Mouse (Mus musculus): Measurements from ENCODE around the gene Adk. TPM values are rescaled to one million over a fixed set of nuclear protein-coding genes. Genes with fewer than 3 reads are reported as not detected.
A peak's percentile ranks its signal among the peaks of the same experiment; 100 is the strongest.

The Adk gene
- polyA plus RNA-seq, 1 experiment = 22.4 TPM

DNA sequence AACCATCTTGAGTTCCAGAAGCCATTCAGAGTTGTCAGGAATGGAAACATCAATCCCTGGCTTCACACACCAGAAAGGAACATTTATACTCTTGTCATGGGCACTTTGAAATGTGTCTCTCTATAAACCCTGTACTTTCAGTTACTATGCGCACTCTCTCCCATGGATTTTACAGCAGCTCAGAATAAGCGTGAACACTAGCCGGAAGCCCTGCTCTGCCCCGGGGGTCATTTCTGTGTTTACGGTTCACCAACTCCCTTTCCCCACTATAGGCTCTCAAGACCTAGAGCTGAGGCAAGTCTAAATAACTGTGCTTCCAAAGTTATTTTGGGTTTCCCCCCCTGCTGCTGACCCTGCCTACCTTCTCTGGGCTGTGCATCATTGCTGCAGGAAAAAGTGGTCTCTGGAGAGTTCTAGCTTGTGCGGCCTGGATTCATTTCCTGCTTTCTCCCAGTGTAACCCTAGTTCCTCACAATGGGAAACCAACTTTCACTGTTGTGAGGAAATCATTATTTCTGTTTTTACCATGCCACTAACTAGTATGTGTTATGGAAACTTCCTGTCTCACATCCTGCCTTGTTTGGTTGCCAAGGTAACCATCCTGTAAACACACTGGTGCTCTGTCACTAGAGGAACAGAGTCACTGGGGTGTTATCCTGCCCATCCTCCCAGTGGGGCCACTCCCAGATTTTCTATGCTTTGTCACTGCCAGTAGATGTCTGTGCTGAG lies 20.4 kb upstream of the Adk start:
- no peak overlapping the region for H3K4me3 ChIP-seq (ENCODE audit: control insufficient read depth, low read depth, low read length)
- H3K27ac ChIP-seq (ENCODE audit: control insufficient read depth, insufficient read depth, low read depth, low read length) = no peak overlapping the region
- no peaks in the 10 kb centered on the region for H3K27me3 ChIP-seq (ENCODE audit: control insufficient read depth, insufficient read depth, low read length)
- TF ChIP-seq POLR2A (IDR thresholded peaks at IDR 0.05; ENCODE audit: control insufficient read depth, low read depth, low read length) = no peak
- TF ChIP-seq CTCF (IDR thresholded peaks at IDR 0.05; ENCODE audit: control insufficient read depth, insufficient read depth, insufficient replicate concordance, low read depth, low read length) = no peak
- H3K4me1 ChIP-seq (ENCODE audit: control insufficient read depth, insufficient read depth, low read length) = no peaks in the 10 kb centered on the region; the same call in 1 of the 2 replicates
- H3K36me3 ChIP-seq (ENCODE audit: control insufficient read depth, insufficient read depth, low read length) = peaks cover 2% of the 10 kb centered on the region; the same call in 1 of the 2 replicates

DNA sequence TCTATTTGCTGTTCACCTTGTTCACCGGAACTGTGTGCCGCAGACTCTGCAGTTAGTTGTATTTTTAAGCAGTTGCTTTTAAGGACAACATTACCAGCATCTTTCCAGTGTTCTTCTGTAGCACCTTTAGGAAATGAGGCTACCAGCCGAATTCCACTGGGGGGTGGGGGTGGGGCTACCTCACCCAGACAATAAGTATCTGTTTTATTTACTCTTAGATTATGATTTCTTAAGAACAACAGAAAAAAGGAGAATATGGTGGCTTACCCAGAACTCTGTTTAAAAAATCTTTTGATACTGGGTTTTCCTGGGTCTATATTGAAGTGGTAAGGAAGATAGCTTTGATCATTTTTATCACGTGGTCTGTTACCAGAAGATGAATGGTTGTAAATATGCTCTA lies 18.1 kb upstream of the Adk start:
- no peak overlapping the region for H3K27ac ChIP-seq (ENCODE audit: control insufficient read depth, insufficient read depth, low read depth, low read length)
- H3K4me3 ChIP-seq (ENCODE audit: control insufficient read depth, low read depth, low read length) = no peak overlapping the region
- no peaks in the 10 kb centered on the region for H3K27me3 ChIP-seq (ENCODE audit: control insufficient read depth, insufficient read depth, low read length)
- no peaks in the 10 kb centered on the region for H3K4me1 ChIP-seq (ENCODE audit: control insufficient read depth, insufficient read depth, low read length)
- H3K36me3 ChIP-seq (ENCODE audit: control insufficient read depth, insufficient read depth, low read length) = peaks cover 1% of the 10 kb centered on the region; the same call in 1 of the 2 replicates
- TF ChIP-seq POLR2A (IDR thresholded peaks at IDR 0.05; ENCODE audit: control insufficient read depth, low read depth, low read length) = no peak
- no peak for TF ChIP-seq CTCF (IDR thresholded peaks at IDR 0.05; ENCODE audit: control insufficient read depth, insufficient read depth, insufficient replicate concordance, low read depth, low read length)

DNA sequence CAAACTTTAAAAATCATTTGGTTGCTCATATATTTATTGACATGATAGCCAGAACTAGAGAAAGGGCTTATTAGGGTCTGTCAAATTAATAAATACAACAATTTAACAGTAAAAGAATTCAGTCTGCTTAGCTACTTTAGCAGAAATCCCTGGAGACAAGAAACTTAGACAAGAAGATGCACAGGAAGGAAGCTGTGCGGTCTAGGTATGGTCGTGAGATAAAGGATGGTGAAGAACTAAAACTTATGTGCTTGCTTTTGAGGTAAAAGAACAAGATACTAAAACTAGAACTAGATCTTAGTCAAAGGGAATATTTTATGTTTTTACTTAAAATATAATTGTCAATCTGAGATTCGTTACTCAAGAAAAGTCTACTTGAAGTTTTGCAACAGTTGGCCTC lies 17.6 kb upstream of the Adk start:
- no peak overlapping the region for H3K27ac ChIP-seq (ENCODE audit: control insufficient read depth, insufficient read depth, low read depth, low read length)
- H3K36me3 ChIP-seq (ENCODE audit: control insufficient read depth, insufficient read depth, low read length) = peaks cover 1% of the 10 kb centered on the region; the same call in 1 of the 2 replicates
- no peak overlapping the region for H3K4me3 ChIP-seq (ENCODE audit: control insufficient read depth, low read depth, low read length)
- H3K4me1 ChIP-seq (ENCODE audit: control insufficient read depth, insufficient read depth, low read length) = no peaks in the 10 kb centered on the region
- H3K27me3 ChIP-seq (ENCODE audit: control insufficient read depth, insufficient read depth, low read length) = no peaks in the 10 kb centered on the region
- TF ChIP-seq CTCF (IDR thresholded peaks at IDR 0.05; ENCODE audit: control insufficient read depth, insufficient read depth, insufficient replicate concordance, low read depth, low read length) = no peak
- no peak for TF ChIP-seq POLR2A (IDR thresholded peaks at IDR 0.05; ENCODE audit: control insufficient read depth, low read depth, low read length)

DNA sequence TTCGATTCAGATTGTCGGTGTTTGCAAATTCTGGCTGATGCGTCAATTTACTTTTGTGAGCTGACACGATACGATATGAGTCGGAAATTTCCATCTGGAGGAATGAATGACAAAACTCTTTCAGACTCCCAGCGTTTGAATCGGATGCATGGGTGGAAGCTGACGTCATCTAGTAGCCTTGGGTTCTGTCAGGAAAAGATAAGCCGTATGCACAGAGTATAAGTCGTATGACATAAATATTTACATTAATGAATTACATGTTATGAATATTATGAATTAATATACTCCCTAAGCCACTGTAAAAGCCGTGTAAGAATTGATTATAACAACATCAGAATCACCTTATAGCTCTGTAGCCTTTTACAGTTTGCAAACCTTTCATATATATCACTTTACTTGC lies 13.3 kb upstream of the Adk start:
- TF ChIP-seq POLR2A (IDR thresholded peaks at IDR 0.05; ENCODE audit: control insufficient read depth, low read depth, low read length) (no peak), CTCF (IDR thresholded peaks at IDR 0.05; ENCODE audit: control insufficient read depth, insufficient read depth, insufficient replicate concordance, low read depth, low read length) (no peak)
- H3K27me3 ChIP-seq (ENCODE audit: control insufficient read depth, insufficient read depth, low read length) = no peaks in the 10 kb centered on the region
- H3K4me3 ChIP-seq (ENCODE audit: control insufficient read depth, low read depth, low read length) = no peak overlapping the region
- H3K27ac ChIP-seq (ENCODE audit: control insufficient read depth, insufficient read depth, low read depth, low read length) = no peak overlapping the region
- H3K36me3 ChIP-seq (ENCODE audit: control insufficient read depth, insufficient read depth, low read length) = peaks cover 1% of the 10 kb centered on the region
- H3K4me1 ChIP-seq (ENCODE audit: control insufficient read depth, insufficient read depth, low read length) = no peaks in the 10 kb centered on the region

DNA sequence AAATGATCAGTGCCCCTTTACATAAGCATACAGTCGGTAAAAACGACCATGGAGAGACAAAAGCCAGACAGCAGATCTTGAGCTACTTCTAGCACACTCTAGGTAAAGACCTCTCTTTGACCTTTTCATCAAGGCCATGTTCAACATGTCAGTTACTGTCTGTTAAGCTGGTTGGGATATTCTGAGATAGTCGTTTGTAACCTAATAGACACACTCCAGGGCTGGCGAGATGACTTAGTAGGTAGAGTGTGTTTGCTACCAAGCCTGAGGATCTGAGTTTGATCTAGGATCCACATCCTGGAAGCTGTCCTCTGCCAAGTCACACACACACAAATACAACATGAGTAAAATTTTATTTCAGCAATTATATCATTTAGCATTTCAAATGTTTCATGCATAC lies 12.8 kb upstream of the Adk start:
- Histone ChIP-seq H3K4me3 (ENCODE audit: control insufficient read depth, low read depth, low read length) (no peak overlapping the region), H3K4me1 (ENCODE audit: control insufficient read depth, insufficient read depth, low read length) (no peaks in the 10 kb centered on the region), H3K27ac (ENCODE audit: control insufficient read depth, insufficient read depth, low read depth, low read length) (no peak overlapping the region), H3K27me3 (ENCODE audit: control insufficient read depth, insufficient read depth, low read length) (no peaks in the 10 kb centered on the region), H3K36me3 (ENCODE audit: control insufficient read depth, insufficient read depth, low read length) (peaks cover 1% of the 10 kb centered on the region)
- TF ChIP-seq CTCF (IDR thresholded peaks at IDR 0.05; ENCODE audit: control insufficient read depth, insufficient read depth, insufficient replicate concordance, low read depth, low read length) = no peak
- TF ChIP-seq POLR2A (IDR thresholded peaks at IDR 0.05; ENCODE audit: control insufficient read depth, low read depth, low read length) = no peak

DNA sequence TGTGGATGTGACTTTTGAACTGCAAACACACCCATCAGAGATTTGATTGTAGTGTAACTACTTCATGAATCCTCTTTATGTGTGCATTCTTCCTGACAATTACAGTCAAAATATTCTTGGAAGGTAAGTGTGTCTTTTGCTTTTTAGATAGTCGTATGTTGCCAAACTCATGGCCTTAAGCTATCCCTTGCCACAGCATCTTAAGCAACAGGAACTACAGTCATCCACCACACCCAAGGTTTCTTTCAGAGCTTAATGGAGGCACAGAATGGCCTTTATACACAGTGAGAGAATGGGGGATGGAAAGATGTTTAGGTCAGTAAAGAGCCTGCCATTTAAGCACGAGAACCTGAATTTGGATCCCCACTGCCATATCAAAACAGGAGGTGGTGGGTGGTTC lies 4.5 kb upstream of the Adk start:
- no peaks in the 10 kb centered on the region for H3K36me3 ChIP-seq (ENCODE audit: control insufficient read depth, insufficient read depth, low read length)
- H3K4me1 ChIP-seq (ENCODE audit: control insufficient read depth, insufficient read depth, low read length) = peaks cover 1% of the 10 kb centered on the region; the same call in 1 of the 2 replicates
- no peak overlapping the region for H3K27ac ChIP-seq (ENCODE audit: control insufficient read depth, insufficient read depth, low read depth, low read length)
- TF ChIP-seq POLR2A (IDR thresholded peaks at IDR 0.05; ENCODE audit: control insufficient read depth, low read depth, low read length) (no peak), CTCF (IDR thresholded peaks at IDR 0.05; ENCODE audit: control insufficient read depth, insufficient read depth, insufficient replicate concordance, low read depth, low read length) (no peak)
- no peaks in the 10 kb centered on the region for H3K27me3 ChIP-seq (ENCODE audit: control insufficient read depth, insufficient read depth, low read length)
- no peak overlapping the region for H3K4me3 ChIP-seq (ENCODE audit: control insufficient read depth, low read depth, low read length)

DNA sequence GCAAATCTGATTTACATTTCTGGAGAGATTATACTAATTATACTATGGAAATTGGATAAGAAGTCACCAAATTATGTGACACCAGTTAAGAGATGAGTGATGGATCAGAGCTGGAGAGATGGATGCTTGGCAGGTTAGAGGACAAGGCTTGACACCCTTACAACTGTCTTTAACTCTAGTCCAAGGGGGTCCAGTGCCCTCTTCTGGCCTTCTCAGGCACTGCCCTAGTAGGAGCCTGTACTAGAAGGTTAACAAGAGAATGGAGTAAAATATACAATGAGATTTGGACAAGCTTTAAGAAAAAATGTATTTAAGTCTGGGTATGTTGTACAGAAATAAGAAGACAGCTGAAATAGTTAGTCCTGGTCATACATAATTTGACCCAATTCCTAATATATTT lies 3.5 kb upstream of the Adk start:
- no peak overlapping the region for H3K4me3 ChIP-seq (ENCODE audit: control insufficient read depth, low read depth, low read length)
- no peak overlapping the region for H3K27ac ChIP-seq (ENCODE audit: control insufficient read depth, insufficient read depth, low read depth, low read length)
- H3K36me3 ChIP-seq (ENCODE audit: control insufficient read depth, insufficient read depth, low read length) = no peaks in the 10 kb centered on the region
- H3K27me3 ChIP-seq (ENCODE audit: control insufficient read depth, insufficient read depth, low read length) = no peaks in the 10 kb centered on the region
- H3K4me1 ChIP-seq (ENCODE audit: control insufficient read depth, insufficient read depth, low read length) = peaks cover 4% of the 10 kb centered on the region; the same call in 1 of the 2 replicates
- no peak for TF ChIP-seq POLR2A (IDR thresholded peaks at IDR 0.05; ENCODE audit: control insufficient read depth, low read depth, low read length)
- peak; percentile 15; the same call in 1 of the 2 replicates for TF ChIP-seq CTCF (IDR thresholded peaks at IDR 0.05; ENCODE audit: control insufficient read depth, insufficient read depth, insufficient replicate concordance, low read depth, low read length)
